In the genomic region with DNA sequence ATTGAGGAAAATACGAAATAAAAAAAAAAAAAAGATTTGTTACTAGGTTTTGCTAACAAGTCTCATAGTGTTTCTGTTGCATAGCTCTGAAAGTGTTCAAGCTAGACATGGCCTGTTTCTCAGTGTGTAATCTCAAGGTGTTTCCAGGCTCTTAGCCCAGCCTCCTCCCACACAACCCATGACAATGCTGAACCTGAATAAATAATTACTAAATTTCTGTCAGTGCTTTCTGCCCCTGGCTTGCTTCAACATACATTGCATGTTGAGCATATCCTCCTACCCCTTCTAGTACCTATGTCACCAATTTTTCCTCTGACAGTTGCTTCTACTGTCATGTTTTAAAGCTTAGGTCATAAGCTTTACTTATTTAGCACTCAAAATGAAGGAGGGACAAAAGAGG, we compare ENCODE assay signal across 21 mouse cellular contexts.
DNase-seq lines count a peak whose midpoint lies in the region; ATAC-seq and TF ChIP-seq lines count a peak whose summit lies in the region.
"Had no signal": no experiment of that assay in that cellular context is flagged by ENCODE, and none has a peak within 500 bp of the region (broad histone marks: within the 10 kb centered on the region; RNA-seq: fewer than 3 reads in every experiment).

No protein-coding gene starts in this region.

- no peaks in the 10 kb centered on the region for H3K9me3 ChIP-seq in heart, embryonic 11.5 days (replicated peaks; ENCODE audit: control insufficient read depth, low read length)
- H3K9me3 ChIP-seq: embryonic facial prominence, embryonic 15.5 days; forebrain, embryonic 15.5 days; heart, embryonic 13.5 days; hindbrain, embryonic 12.5 days had no signal

- H3K27me3 ChIP-seq in heart, embryonic 11.5 days (ENCODE audit: control insufficient read depth, insufficient read depth, low read length), result no peaks in the 10 kb centered on the region
- no peaks in the 10 kb centered on the region for H3K27me3 ChIP-seq in thymus, adult 2 months (ENCODE audit: control insufficient read depth, insufficient read depth, low read length)
- H3K27me3 ChIP-seq: embryonic facial prominence, embryonic 15.5 days; forebrain, embryonic 15.5 days; heart, embryonic 13.5 days; hindbrain, embryonic 12.5 days had no signal

- DNase-seq in adrenal gland, postnatal 14 days, result peak; percentile 17
- DNase-seq in adrenal gland, adult 2 months, result no peak
- DNase-seq in heart, adult 8-10 months (ENCODE audit: low spot score), result peak; percentile 15
- DNase-seq in ovary, postnatal 14 days (ENCODE audit: low spot score), result peak; percentile 2
- no peak for DNase-seq in ovary, postnatal 36 days (ENCODE audit: low spot score)
- no peak for DNase-seq in right cerebral cortex, postnatal 14 days
- DNase-seq in thymus, adult 2 months, result no peak
- DNase-seq: cerebellum, adult 11 months; cerebellum, adult 8-10 months; cerebellum, postnatal 14 days; embryo, embryonic 11 days; kidney, adult 8-10 months had no signal

- no peak overlapping the region for H3K4me2 ChIP-seq in heart, embryonic 11.5 days
- H3K4me2 ChIP-seq: embryonic facial prominence, embryonic 15.5 days; forebrain, embryonic 15.5 days; heart, embryonic 13.5 days; hindbrain, embryonic 12.5 days had no signal

- 71% methylated on average over 1 of the region's 1 CpGs for WGBS in heart, embryonic 11.5 days (ENCODE audit: insufficient replicate concordance)
- WGBS in thymus, adult 2 months, result 88% methylated on average over 1 of the region's 1 CpGs

- no peak overlapping the region for H3K9ac ChIP-seq in heart, embryonic 11.5 days (ENCODE audit: low read depth, low read length)
- H3K9ac ChIP-seq: embryonic facial prominence, embryonic 15.5 days; forebrain, embryonic 15.5 days; heart, embryonic 13.5 days; hindbrain, embryonic 12.5 days had no signal

- H3K27ac ChIP-seq in heart, embryonic 11.5 days (ENCODE audit: low read depth, low read length), result no peak overlapping the region
- no peak overlapping the region for H3K27ac ChIP-seq in thymus, adult 2 months (ENCODE audit: control insufficient read depth, insufficient read depth, low read length)
- H3K27ac ChIP-seq: embryonic facial prominence, embryonic 15.5 days; forebrain, embryonic 15.5 days; heart, embryonic 13.5 days; hindbrain, embryonic 12.5 days had no signal

- ATAC-seq in heart, embryonic 11.5 days (replicated peaks; ENCODE audit: insufficient number of reproducible peaks, low FRiP score, low TSS enrichment), result no peak
- ATAC-seq: forebrain, embryonic 15.5 days; hindbrain, embryonic 16.5 days; inflammation-experienced regulatory T-cells, adult 6 months; intestine, postnatal 0 days had no signal

- no peak for TF ChIP-seq POLR2A in thymus, adult 2 months (IDR thresholded peaks at IDR 0.05; ENCODE audit: control insufficient read depth, extremely low read depth, insufficient read depth, low read length, poor library complexity)

- no peak for TF ChIP-seq CTCF in thymus, adult 2 months (IDR thresholded peaks at IDR 0.05; ENCODE audit: borderline replicate concordance, control insufficient read depth, extremely low read depth, insufficient read depth, low read length, poor library complexity)

- H3K4me3 ChIP-seq in heart, embryonic 11.5 days (ENCODE audit: low read depth, low read length), result no peak overlapping the region
- no peak overlapping the region for H3K4me3 ChIP-seq in thymus, adult 2 months (ENCODE audit: control insufficient read depth, insufficient read depth, low read length)
- H3K4me3 ChIP-seq: embryonic facial prominence, embryonic 15.5 days; erythroblast, embryonic 14.5 days; forebrain, embryonic 15.5 days; heart, embryonic 13.5 days; hindbrain, embryonic 12.5 days had no signal

- H3K4me1 ChIP-seq in heart, embryonic 11.5 days (ENCODE audit: control insufficient read depth, insufficient read depth, low read length), result no peaks in the 10 kb centered on the region
- no peaks in the 10 kb centered on the region for H3K4me1 ChIP-seq in thymus, adult 2 months (replicated peaks; ENCODE audit: control insufficient read depth, insufficient read depth, low read length)
- H3K4me1 ChIP-seq: embryonic facial prominence, embryonic 15.5 days; forebrain, embryonic 15.5 days; hindbrain, embryonic 12.5 days had no signal

- no peaks in the 10 kb centered on the region for H3K36me3 ChIP-seq in heart, embryonic 11.5 days (ENCODE audit: control insufficient read depth, insufficient read depth, low read length)
- H3K36me3 ChIP-seq in thymus, adult 2 months (ENCODE audit: control insufficient read depth, insufficient read depth, low read length), result no peaks in the 10 kb centered on the region
- H3K36me3 ChIP-seq: embryonic facial prominence, embryonic 15.5 days; forebrain, embryonic 15.5 days; heart, embryonic 13.5 days; hindbrain, embryonic 12.5 days had no signal

Comparison
In these comparisons a context has a peak if more than half of its experiments do, and no peak if none do; other contexts are left out.
1. DNase-seq: peak in adrenal gland, postnatal 14 days (single experiment), heart, adult 8-10 months (single experiment) and ovary, postnatal 14 days (single experiment); none in adrenal gland, adult 2 months (single experiment), ovary, postnatal 36 days (single experiment), right cerebral cortex, postnatal 14 days (single experiment) and thymus, adult 2 months (single experiment).